Comparison of ENCODE assay signal across 29 mouse cellular contexts in genomic region chr6:115230557-115230956, GRCm38 (mm10). TPM values are rescaled to one million over a fixed set of nuclear protein-coding genes. Genes with fewer than 3 reads are reported as not detected.
"Had no signal": no experiment of that assay in that cellular context is flagged by ENCODE, and none has a peak within 500 bp of the region (broad histone marks: within the 10 kb centered on the region; RNA-seq: fewer than 3 reads in every experiment).

No protein-coding gene starts in this region.

- H3K4me2 ChIP-seq: kidney, embryonic 15.5 days; limb, embryonic 13.5 days; liver, embryonic 12.5 days; liver, embryonic 15.5 days; lung, embryonic 15.5 days; midbrain, embryonic 13.5 days; neural tube, embryonic 13.5 days had no signal

- H3K4me3 ChIP-seq: kidney, embryonic 15.5 days; limb, embryonic 10.5 days; limb, embryonic 13.5 days; liver, embryonic 12.5 days; liver, embryonic 15.5 days; lung, embryonic 15.5 days; megakaryocyte, embryonic 14.5 days; midbrain, embryonic 10.5 days; midbrain, embryonic 13.5 days; myocyte; neural tube, embryonic 13.5 days had no signal

- H3K9ac ChIP-seq: kidney, embryonic 15.5 days; limb, embryonic 13.5 days; liver, embryonic 12.5 days; liver, embryonic 15.5 days; lung, embryonic 15.5 days; midbrain, embryonic 13.5 days; neural tube, embryonic 13.5 days had no signal

- H3K4me1 ChIP-seq: kidney, embryonic 15.5 days; limb, embryonic 10.5 days; limb, embryonic 13.5 days; liver, embryonic 12.5 days; liver, embryonic 15.5 days; midbrain, embryonic 10.5 days; midbrain, embryonic 13.5 days; neural tube, embryonic 13.5 days had no signal

- H3K27me3 ChIP-seq: kidney, embryonic 15.5 days; limb, embryonic 13.5 days; liver, embryonic 15.5 days; lung, embryonic 15.5 days; midbrain, embryonic 13.5 days; neural tube, embryonic 13.5 days had no signal

- H3K36me3 ChIP-seq: kidney, embryonic 15.5 days; limb, embryonic 10.5 days; limb, embryonic 13.5 days; liver, embryonic 12.5 days; liver, embryonic 15.5 days; lung, embryonic 15.5 days; midbrain, embryonic 10.5 days; midbrain, embryonic 13.5 days; neural tube, embryonic 13.5 days had no signal

- DNase-seq: kidney, adult 8-10 months; kidney, postnatal 10 days; kidney, postnatal 36 days; liver; lung, adult 18-20 months; lung, postnatal 10 days; lung, postnatal 36 days; thymus, adult 18-20 months; thymus, postnatal 4 days had no signal

- H3K9me3 ChIP-seq: kidney, embryonic 15.5 days; limb, embryonic 10.5 days; limb, embryonic 13.5 days; liver, embryonic 12.5 days; liver, embryonic 15.5 days; lung, embryonic 15.5 days; megakaryocyte, embryonic 14.5 days; midbrain, embryonic 10.5 days; midbrain, embryonic 13.5 days; neural tube, embryonic 13.5 days had no signal

- ATAC-seq: liver, embryonic 12.5 days; midbrain, embryonic 13.5 days; midbrain, embryonic 16.5 days had no signal

- H3K27ac ChIP-seq: kidney, embryonic 15.5 days; limb, embryonic 10.5 days; limb, embryonic 13.5 days; liver, embryonic 12.5 days; liver, embryonic 15.5 days; lung, embryonic 15.5 days; midbrain, embryonic 10.5 days; midbrain, embryonic 13.5 days; neural tube, embryonic 13.5 days had no signal

RNA-seq across cellular contexts. Expression of gene Gm17482, which starts 3.4 kb away (rescaled TPM):
- total RNA-seq: layer of hippocampus, postnatal 14 days; left cerebral cortex, adult 18-20 months; left cerebral cortex, postnatal 25 days; monocyte, adult 5-6 weeks; neutrophil, adult 5-6 weeks had no signal
- polyA plus RNA-seq: kidney, embryonic 15.5 days; limb, embryonic 10.5 days; limb, embryonic 13.5 days; liver, embryonic 12.5 days; liver, embryonic 15.5 days; lung, embryonic 15.5 days; midbrain, embryonic 10.5 days; midbrain, embryonic 13.5 days; midbrain, embryonic 16.5 days; myocyte; neural tube, embryonic 13.5 days; small intestine, adult 2 months; spleen, adult 2 months; testis, adult 2 months had no signal

RNA-seq across cellular contexts. Expression of gene Timp4, which starts 21.4 kb away (rescaled TPM):
- total RNA-seq: monocyte, adult 5-6 weeks; neutrophil, adult 5-6 weeks had no signal
- polyA plus RNA-seq: liver, embryonic 12.5 days had no signal
